Mouse (Mus musculus): ENCODE data around the gene Ndufs2.
A peak's percentile ranks its signal among the peaks of the same experiment; 100 is the strongest.

Ndufs2 gene

GRCm38 (mm10) chr1:171250680-171251593 is at the start of gene Ndufs2:
Ndufs2 (minus strand) TSS chr1:171251388.
- DNase-seq (ENCODE audit: low spot score) = no peak

GRCm38 (mm10) chr1:171298226-171298625 is 47.0 kb upstream of the Ndufs2 start:
- DNase-seq (ENCODE audit: low spot score) = no peak

GRCm38 (mm10) chr1:171295063-171295402 is 43.8 kb upstream of the Ndufs2 start:
- no peak for DNase-seq (ENCODE audit: low spot score)

- peak; percentile 75 for DNase-seq (ENCODE audit: low spot score)
Observed at GRCm38 (mm10) chr1:171294298-171295062, 43.3 kb upstream of the Ndufs2 start, which contains the start of gene Ufc1. Ufc1 (minus strand) TSS chr1:171295024.

GRCm38 (mm10) chr1:171293906-171294297 is 42.7 kb upstream of the Ndufs2 start:
- DNase-seq (ENCODE audit: low spot score) = no peak

GRCm38 (mm10) chr1:171293351-171293750 is 42.2 kb upstream of the Ndufs2 start:
- DNase-seq (ENCODE audit: low spot score) = no peak

- DNase-seq (ENCODE audit: low spot score) = no peak
Observed at GRCm38 (mm10) chr1:171288328-171288727, 37.1 kb upstream of the Ndufs2 start.

GRCm38 (mm10) chr1:171287136-171288081 is 36.2 kb upstream of the Ndufs2 start, which contains the start of gene Usp21:
Usp21 (minus strand) TSS chr1:171287991.
- peak; percentile 89 for DNase-seq (ENCODE audit: low spot score)

- DNase-seq (ENCODE audit: low spot score) = no peak
Observed at GRCm38 (mm10) chr1:171286517-171286916, 35.3 kb upstream of the Ndufs2 start.

- no peak for DNase-seq (ENCODE audit: low spot score)
Observed at GRCm38 (mm10) chr1:171285096-171285892, 34.1 kb upstream of the Ndufs2 start.

GRCm38 (mm10) chr1:171284491-171284890 is 33.3 kb upstream of the Ndufs2 start:
- DNase-seq (ENCODE audit: low spot score) = no peak

- DNase-seq (ENCODE audit: low spot score) = no peak
Observed at GRCm38 (mm10) chr1:171283188-171284160, 32.3 kb upstream of the Ndufs2 start.

GRCm38 (mm10) chr1:171282086-171282805 is 31.1 kb upstream of the Ndufs2 start:
- no peak for DNase-seq (ENCODE audit: low spot score)

- peak; percentile 83 for DNase-seq (ENCODE audit: low spot score)
Observed at GRCm38 (mm10) chr1:171281528-171281923, 30.3 kb upstream of the Ndufs2 start.

- DNase-seq (ENCODE audit: low spot score) = peak; percentile 73
Observed at GRCm38 (mm10) chr1:171280916-171281527, 29.8 kb upstream of the Ndufs2 start, which contains the start of gene Ppox. Ppox (minus strand) TSS chr1:171281186.

GRCm38 (mm10) chr1:171280250-171280915 is 29.2 kb upstream of the Ndufs2 start:
- DNase-seq (ENCODE audit: low spot score) = no peak

- DNase-seq (ENCODE audit: low spot score) = no peak
Observed at GRCm38 (mm10) chr1:171279721-171280120, 28.5 kb upstream of the Ndufs2 start.

All from urinary bladder, postnatal 25 days (tissue).